Mouse (Mus musculus) forelimb bud, embryonic 11.5 days (tissue): ENCODE measurements around the gene Prkd2.

Source experiments
- DNase-seq: peaks from one replicate; pipeline ENCODE4 v3.0.0-alpha.2; 2012; ENCODE audit warnings: low read depth, low spot score

Prkd2 gene

DNA sequence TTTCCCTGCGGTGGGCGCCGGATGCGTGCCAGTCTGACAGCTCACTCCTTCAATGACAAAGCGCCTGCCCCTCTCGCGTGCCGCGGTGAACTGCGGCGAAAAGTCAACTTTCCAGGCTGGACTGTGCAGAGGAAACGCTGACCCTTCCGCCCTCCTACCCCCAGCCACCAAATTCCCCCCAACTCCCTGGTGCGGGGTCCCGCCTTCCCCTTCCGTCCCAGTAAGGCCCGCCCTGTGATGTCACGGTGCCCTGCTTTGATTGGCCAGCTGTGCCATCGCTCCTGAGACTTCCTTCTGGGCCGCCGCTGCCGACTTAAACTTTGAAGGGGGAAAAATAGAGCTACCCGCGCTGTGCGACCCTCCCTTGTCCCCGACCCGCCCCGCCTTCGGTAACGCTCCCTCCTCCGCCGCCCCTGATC lies at the start of gene Prkd2:
Gene Prkd2 (plus strand): TSS at position 258 of the 419 bp plus-strand sequence.
- peak; percentile 86 for DNase-seq

DNA sequence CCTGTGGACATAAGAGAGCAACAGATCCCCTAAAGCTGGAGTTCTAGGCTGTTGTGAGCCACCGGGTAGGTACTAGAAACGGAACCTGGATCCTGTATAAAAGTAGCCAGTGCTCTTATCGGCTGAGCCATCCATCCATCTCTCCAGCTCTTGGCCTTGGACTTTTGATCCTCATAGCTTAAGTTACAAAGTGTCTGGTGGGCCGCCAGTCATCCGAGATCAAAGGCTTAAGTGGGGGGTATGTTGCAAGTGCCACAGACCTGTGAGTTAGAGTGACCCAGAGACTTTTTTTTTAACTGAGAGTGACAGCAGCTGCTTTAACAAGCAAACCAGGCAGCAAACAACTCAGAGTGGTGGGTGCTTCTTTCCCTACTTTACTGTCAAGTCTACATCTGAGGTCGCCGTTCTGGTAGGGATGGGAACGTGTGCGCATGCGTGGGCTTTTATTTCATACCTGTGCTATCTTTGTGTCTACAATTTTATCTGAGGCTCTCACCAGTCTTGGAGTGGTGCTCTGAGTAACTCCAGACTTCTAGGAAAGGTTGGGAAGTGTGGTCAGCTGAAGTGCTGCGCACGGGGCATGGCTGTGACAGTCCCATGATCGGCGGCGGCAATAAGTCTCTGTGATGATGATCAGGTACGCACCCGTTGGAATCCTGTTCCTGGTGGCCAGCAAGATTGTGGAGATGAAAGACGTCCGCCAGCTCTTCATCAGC lies 49.5 kb upstream of the Prkd2 start:
- DNase-seq: no peak

DNA sequence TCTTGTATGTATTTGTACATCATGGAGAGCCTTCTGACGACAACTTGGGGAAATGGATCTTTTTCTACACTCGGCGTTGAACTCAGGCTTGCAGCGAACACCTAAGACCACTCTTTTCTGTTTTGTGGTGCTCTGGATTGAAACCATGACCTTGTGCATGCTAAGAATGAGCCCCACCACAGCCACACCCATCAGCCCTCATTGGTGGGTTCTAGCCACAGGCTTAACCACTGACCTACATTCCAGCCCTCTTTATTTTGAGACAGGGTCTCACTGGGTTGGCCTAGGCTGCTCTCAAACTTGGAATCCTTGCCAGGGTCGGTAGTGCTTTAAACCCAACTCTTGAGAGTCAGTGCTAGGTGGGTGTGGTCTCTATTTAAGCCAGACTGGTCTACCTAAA lies 47.8 kb upstream of the Prkd2 start:
- DNase-seq: no peak

DNA sequence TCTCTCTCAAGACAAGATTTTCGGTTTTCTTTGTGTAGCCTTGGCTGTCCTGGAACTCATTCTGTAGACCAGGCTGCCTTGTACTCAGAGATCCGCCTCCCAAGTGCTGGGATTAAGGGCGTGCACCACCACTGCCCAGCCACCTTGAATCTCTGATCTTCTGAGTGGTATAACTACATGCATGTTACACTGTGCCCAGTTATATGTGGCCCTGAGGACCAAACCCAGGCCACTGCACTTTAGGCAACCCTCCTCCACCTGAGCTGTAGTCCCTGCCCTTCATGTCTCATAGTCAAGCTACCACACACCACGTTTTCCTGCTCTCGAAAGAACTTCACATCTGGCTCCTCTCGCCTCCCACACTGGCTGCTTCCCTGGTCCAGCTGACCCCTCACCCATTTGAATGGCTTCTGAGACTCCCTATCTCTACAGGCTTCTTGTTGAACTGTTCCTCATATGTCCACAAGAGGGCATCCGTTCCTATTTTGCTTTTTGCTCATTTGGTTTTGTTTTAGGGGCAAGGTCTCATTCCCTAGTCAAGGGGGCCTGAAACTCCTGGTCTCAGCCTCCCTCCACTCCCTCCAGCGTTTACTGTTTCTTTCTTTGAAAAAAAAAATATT lies 38.2 kb upstream of the Prkd2 start:
- DNase-seq: peak; percentile 65

DNA sequence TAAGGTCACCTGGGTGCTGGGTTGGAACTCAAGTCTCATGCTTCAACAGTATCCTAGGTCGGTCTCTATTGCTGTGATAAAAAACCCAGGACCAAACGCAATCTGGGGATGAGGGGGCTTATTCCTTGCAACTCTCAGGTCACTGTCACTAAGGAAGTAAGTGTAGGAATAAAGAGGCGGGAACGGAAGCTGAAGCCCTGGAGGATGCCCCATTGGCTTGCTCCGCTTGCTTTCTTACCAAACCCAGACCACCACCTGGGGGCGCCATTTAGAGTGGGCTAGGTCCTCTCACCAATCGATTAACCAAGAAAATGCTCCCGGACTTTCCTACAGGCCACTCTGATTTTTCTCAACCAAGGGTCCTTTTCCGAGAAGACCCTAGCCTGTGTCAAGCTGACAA lies 34.8 kb upstream of the Prkd2 start:
- no peak for DNase-seq

DNA sequence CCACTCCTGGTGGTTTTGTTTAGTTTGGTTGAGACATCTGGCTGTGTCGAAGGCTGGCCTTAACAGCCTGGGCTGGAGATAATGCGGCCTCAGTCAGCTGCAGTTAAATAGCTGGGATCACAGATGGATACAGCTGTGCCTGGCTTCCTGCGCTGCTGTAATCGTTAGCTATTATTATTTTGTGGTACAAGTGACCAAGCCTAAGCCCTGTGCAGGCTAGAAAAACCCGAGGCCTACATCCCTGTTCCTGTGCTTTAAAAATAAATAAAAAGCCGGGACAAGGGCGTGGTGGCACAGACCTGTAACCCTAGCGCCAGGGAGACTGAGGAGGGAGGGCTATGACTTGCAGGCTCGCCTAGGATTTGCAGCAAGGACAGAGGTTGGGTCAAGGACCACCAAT lies 34.1 kb upstream of the Prkd2 start:
- DNase-seq: no peak

DNA sequence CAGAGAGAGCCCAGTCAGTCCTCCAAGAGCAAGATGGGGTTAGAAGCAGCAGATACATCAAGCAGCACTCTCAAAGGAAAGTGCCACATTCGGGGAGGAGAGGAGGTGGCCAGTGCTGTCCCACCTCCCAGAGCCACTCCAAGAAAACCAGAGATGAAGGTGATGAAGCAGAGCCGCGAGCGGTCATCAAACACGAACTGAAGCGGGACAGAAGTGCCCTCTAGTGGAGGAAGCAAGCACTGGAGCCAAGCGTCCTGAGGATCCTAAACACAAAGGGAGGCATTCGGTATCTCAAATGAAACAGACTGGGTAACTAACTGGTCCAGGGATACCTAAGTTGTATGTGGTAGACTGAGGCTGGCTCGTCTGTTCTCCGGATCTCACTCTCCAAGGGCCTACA lies 33.0 kb upstream of the Prkd2 start:
- DNase-seq: peak; percentile 73

DNA sequence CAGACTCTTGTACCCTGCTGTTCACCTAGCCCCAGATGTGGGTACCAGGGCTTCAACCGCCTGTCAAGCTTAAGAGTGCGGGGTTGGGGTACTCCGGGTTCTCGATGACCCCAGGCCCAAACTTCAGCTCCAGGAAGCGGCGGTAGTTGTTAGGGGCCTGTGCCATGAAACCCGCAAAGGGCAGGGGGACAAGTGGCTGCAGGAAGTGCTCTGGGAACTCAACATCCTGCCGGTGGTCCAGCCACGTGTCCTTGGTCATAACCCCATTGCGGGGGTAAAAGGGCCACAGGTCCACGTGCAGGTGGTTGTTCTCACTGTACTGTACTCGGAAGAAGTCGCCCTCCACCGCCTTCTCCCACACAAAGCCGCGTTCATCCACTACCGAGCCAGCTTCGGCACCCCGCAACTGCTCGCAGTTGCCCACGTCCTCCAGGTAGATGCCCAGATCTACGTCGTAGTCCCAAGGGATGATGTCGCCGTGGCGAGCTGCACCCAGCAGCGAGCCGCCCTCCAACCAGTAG lies 32.2 kb upstream of the Prkd2 start:
- DNase-seq: no peak

DNA sequence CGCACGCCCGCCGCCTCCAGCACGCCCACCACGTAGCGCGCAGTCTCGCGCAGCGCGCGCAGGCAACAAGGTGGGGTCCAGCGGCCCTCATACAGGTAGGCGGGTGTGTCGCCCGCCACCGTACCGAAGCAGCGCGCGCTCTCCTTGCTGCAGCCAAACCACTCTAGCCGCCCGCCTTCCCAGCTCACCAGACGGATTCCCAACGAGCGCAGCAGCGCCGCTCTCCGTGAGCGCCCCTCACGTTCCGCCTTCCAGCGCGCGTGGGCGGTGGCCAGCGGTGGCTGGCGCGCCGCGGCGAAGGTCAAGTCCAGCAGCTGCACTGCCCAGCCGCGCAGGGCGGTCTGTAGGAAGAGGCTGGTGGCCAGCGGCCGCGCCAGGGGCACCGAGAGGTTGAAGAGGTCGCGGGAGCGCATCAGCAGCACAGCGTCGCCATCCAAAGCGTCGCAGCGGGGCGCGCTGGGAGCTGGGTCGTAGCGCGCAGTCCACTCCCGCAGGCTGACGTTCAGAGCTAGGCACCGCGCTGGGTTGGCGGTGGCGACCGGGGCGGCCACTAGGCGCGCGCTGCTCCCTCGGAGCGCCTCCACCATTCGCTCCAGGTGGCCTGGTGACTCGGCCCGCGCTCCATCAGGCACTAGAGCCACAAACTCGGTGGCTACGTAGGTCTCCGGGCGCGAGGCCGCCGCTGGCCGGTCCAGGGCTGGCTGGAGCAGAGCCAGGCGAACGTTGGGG lies 31.6 kb upstream of the Prkd2 start:
- peak; percentile 45 for DNase-seq

DNA sequence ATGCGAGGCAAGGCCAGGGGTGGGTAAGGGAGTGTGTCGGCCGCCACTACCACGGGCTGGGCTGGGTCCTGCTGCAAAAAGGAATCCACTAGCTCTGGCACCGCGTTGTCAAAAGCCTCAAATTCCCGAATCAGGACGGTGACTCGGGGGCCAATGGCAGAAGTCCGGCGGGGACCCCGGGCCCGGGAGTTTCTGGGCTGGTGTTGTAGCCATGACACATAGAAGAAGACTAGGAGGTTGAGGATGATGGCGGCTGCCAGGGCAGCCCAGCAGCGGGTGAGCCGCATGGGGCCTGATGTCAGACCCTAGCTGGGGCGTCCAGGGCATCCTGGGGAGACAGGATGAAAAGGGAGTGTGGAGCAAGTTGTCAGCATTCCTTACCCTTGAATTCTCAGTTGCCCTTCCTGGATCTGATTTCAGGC lies 31.0 kb upstream of the Prkd2 start:
- DNase-seq: no peak

DNA sequence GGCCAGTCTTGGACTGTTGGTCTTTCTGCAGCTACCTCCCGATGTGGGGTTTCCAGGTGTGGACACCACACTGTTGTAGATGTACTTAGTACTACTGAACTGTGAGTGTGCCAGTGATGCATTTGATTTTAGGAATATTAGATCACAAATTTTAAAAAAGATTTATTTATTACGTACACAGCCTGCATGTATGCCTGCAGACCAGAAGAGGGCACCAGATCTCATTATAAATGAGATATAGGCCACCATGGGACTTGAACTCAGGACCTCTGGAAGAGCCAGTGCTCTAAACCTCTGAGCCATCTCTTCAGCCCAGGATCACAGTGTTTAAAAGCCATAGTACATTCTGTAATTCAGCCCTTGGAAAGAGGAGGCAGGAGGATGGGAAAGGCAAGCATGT lies 30.2 kb upstream of the Prkd2 start:
- DNase-seq: no peak

DNA sequence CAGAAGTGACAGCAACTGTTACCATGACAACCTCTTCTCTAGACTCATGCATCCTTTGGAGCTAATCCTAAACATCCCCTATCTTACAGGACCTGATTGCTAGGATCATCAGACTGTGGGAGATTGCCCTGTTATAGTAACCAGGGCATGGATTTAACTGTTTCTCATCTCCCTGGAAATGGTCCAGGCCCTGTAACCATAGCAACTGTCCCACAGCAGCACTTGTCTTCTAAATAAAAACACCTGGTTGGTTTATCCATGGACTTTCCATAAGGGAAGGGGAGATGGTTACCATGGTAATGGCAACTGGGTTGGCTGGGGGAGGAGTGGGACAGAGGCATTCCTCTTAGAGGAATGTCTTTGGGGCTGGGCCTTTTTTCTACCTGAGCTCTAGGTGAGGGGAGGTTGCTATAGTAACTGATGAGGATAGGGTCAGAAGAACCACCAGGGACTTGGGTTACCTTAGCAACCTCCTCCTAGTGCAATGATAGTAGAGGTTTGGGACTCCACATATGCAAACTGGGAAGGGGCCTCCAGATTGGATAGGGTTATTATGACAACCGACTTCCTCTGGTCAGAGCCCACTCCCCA lies 27.3 kb upstream of the Prkd2 start, which contains the start of gene Strn4:
Gene Strn4 (plus strand): TSS at position 539 of the 591 bp plus-strand sequence.
- DNase-seq: peak; percentile 91

DNA sequence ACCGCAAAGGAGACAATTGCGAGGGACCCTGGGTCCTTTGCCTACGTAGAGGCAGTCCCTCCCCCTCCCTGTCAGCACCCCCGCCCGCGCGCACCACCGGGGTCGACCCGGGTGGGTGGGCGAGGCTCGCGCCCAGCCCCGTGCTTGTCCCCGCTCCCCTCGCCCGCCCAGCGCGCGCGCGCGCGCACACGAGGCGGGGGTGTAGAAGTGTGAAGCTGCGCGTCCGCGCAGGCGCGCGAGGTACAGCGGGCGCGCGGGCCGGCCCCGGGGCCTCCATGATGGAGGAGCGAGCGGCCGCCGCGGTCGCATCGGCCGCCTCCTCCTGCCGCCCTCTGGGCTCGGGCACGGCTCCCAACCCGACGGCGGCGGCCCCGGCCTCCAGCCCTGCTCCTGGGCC lies 26.6 kb upstream of the Prkd2 start:
- peak; percentile 90 for DNase-seq

DNA sequence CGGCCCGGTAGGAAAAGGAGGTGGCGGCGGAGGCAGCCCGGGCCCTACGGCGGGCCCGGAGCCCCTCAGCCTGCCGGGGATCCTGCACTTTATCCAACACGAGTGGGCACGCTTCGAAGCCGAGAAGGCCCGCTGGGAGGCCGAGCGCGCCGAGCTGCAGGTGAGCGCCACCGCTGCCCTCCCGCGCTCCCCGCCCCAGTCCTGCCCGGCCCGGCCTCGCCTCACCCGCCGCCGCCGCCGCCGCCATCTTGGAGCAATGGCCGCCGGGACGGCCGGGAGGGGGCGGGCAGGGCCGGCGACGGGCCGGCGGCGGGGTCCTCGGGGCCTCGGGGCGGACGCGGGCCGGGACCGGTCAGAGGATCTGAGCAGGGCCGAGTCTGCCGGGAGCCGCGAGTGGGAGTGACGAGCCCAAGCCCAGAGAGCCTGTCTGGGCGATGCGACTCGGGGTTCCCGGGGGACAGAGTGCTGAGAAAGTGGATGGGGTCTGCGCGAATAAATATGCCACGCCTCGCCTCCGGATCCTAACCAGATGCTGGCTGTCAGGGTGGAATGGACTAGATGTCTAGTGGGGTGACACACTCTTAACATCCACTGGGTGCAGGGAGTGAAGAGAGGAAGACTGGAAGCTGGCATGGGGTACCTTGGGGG lies 26.1 kb upstream of the Prkd2 start, which contains the start of gene Fkrp:
Gene Fkrp (minus strand): TSS at position 258 of the 648 bp plus-strand sequence.
- DNase-seq: no peak

DNA sequence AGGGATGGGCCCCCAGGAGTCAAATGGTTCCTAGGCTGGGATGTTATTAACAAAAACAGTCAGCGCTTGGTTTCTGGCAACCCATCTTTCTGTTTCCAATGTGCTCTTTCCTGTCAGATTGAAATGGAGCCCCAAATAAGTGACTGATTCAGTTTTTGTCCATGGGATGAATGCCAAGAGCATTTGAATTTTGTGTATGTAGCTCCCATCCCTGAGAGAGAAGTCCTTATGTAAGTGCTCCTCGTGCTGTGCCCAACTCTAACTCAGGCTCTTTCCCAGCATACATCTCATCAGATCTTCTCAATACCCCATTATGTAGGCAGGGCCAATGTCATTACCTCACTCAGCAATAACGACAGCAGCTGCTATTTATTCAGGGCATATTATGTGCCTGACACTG lies 25.0 kb upstream of the Prkd2 start:
- no peak for DNase-seq

DNA sequence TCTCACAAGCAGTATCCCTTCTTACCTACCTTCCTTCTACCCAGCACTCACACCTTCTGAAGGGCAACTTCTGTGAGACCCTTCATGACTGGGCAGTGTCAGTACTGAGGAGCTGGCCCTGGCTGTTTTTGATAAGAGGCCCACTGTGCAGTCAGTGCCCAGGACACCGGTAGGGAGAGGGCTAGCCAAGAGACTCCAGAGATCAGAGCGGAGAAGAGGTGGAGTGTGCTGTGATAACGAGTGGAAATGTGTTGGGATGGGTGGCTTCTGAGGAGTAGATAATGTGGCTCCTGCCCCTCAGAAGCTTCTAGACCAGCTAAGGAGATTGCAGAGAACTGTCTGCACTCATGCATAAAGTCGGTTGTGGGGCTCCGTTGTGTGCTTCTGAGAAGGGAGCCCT lies 22.9 kb upstream of the Prkd2 start:
- DNase-seq: no peak

DNA sequence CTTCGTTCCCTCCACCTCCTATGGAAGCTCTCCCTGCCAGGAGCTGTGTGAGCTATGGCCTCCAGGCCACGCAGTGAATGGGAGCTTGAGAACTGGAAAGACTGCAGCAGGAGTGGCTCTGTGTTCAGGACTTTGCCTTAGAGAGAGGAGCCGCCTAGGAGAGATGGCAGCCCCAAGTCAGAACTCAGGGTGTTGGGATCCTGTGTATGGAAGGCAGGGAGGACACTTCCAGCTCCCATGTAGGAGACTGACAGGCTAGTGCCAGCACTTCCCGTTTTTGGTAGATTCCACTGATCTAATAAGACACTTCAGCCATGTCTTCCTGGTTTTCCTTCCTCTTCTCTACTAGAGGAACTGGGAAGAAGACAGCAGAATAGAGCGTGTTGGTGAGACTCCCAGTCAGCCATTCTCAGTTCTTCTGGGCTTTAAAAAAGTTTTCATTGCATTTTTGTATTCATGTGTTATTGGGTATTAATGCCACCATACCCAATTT lies 22.4 kb upstream of the Prkd2 start:
- no peak for DNase-seq

DNA sequence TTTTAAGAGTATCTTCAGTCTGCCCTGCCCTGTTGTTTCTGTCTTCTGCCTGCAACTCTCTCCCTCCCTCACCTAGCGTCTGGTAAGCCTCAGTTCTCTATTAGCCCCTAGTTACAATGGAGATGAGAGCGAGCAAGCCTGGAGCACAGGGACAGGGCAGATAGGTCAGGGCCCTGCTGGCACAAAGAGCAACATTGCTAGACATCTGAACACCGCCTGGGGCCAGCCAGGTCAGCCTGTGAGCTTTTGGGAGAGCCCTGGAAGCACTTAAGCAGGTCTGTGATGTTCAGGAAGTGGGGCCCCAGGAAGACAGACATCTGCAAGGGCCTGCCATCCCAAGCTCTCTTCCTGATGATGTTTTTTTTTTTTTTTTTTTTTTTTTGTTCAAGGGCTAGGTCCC lies 21.6 kb upstream of the Prkd2 start:
- DNase-seq: no peak

DNA sequence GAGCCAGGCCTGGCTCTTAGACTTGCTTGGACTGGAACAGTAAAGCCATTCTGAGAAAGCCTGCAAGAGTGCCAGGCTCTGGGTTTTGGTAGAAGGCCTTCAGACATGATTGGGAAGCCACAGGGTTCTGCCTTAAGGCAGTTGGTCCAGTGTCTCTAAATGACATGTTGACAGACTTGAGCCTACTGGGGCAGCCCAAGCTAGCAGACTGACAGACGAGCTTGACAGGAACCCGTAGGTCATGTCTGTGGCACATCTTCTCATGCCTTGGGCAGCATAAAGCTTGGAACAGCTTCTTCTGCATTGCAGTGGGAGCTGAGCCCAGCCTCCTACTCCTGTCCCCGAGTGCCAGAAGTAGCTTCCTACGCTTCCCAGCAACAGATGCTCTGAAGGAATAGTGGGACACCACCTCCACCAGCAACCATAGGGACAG lies 21.0 kb upstream of the Prkd2 start:
- no peak for DNase-seq

DNA sequence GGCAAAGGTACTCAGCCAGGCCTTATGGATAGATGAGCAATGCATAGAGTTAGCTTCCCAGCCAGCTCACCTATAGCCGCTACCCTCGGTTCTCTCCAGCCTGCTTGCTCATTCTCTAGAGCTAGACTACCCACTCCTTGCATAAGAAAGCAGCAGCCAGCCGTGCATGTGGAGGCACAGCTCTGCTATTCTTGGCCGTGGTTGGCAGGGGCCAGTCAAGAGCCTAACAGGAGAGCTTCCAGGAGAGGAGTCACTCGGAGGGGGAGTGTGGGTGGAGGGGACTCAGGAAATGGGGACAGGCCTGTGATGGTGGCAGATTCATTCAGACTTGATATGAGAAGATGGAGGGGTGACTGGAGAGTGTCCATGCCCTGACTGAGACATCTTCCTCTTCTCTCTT lies 19.0 kb upstream of the Prkd2 start:
- DNase-seq: no peak

DNA sequence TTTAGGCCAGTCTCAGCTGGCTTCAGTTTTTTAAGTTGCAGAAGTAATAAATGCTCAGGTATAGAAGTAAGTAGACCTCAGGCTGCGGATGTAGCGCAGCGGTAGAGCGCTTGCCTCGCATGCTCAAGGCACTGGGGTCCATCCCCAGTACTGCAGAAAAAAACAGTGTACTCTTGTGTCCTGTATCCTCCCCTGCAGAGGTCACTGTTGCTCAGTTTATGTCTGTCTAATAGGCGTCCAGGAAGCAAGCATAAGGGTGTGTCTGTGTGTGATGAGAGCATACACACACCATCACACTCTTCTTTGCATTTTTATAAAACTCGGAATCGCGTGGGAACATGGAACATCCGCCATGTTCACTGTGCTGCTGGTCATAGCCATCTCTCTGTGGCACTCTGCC lies 16.9 kb upstream of the Prkd2 start:
- no peak for DNase-seq
